Mouse (Mus musculus) midbrain, embryonic 15.5 days (tissue): ENCODE measurements around the gene Traf3. TPM values are rescaled to one million over a fixed set of nuclear protein-coding genes. Genes with fewer than 3 reads are reported as not detected.

ENCODE experiments used
- ATAC-seq: fragments of 200-750 bp; cut with Nextera tagmentation; replicated peaks from 2 replicates; pipeline ENCODE4 v1.8.0; 2017; ENCODE audit warnings: moderate TSS enrichment
- H3K27ac ChIP-seq: fragments of 300-500 bp; sonication (generic); 2 replicates; pipeline ENCODE4 v1.5.1; 2015; ENCODE audit warnings: mild to moderate bottlenecking, inconsistent platforms
- H3K27me3 ChIP-seq: fragments of 300-500 bp; sonication (generic); replicated peaks from 2 replicates; pipeline ENCODE4 v1.6.1; 2015; ENCODE audit warnings: inconsistent platforms
- H3K36me3 ChIP-seq: fragments of 300-500 bp; sonication (generic); replicated peaks from 2 replicates; pipeline ENCODE4 v1.6.1; 2015; ENCODE audit warnings: inconsistent platforms
- H3K4me1 ChIP-seq: fragments of 300-500 bp; sonication (generic); 2 replicates; pipeline ENCODE4 v1.6.1; 2015; ENCODE audit warnings: inconsistent platforms
- H3K4me2 ChIP-seq: fragments of 300-500 bp; sonication (generic); 2 replicates; pipeline ENCODE4 v1.6.1; 2015; ENCODE audit warnings: inconsistent platforms, mild to moderate bottlenecking, moderate library complexity
- H3K4me3 ChIP-seq: fragments of 300-500 bp; sonication (generic); 2 replicates; pipeline ENCODE4 v1.5.1; 2015; ENCODE audit warnings: mild to moderate bottlenecking, inconsistent platforms
- H3K9ac ChIP-seq: fragments of 300-500 bp; sonication (generic); 2 replicates; pipeline ENCODE4 v1.6.1; 2015; ENCODE audit warnings: mild to moderate bottlenecking, inconsistent platforms
- H3K9me3 ChIP-seq: fragments of 300-500 bp; sonication (generic); 2 replicates; pipeline ENCODE4 v1.6.1; 2016; ENCODE audit warnings: inconsistent platforms
- WGBS: fragments of 180-500 bp; shearing (Covaris S2); methylation state at CpG from one replicate; pipeline ENCODE4 v1.1.7; 2015; ENCODE audit warnings: mixed read lengths; 5-methylcytosine and 5-hydroxymethylcytosine counted together
- polyA plus RNA-seq: library from polyadenylated mRNA; unstranded; fragments of >200 nt; fragmentation: Nextera tagmentation; extraction: Ambion mirVana; gene quantifications from 2 replicates; pipeline ENCODE4 v1.2.1, GENCODE M21; 2015

The Traf3 gene
- polyA plus RNA-seq, 1 experiment from 2014 or later, result 20.8 TPM

DNA sequence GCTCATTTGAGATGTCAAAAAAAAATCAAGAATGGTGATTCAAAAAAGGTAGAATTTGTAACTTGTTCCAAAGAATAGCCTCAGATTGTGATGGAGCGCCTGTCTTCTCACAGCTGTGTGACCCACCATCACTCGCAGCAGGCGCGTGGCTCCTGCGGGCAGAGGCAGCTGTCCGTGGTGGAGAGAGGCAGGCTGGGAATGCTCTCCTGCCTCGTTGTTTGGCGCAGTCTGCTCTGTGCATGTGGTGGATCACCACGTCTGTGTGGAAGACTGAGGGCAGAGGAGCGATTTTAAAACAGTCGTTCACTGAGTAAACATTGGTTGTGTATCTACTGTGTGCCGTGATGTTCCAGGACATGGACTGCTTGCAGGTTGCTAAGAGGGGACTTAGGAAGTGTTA, 77.6 kb downstream of the Traf3 start:
- WGBS, result 93% methylated on average over 12 of the region's 12 CpGs
- ATAC-seq, result no peak
- peaks cover 4% of the 10 kb centered on the region; the same call in 1 of the 2 replicates for H3K36me3 ChIP-seq
- no peaks in the 10 kb centered on the region for H3K4me1 ChIP-seq
- no peak overlapping the region for H3K27ac ChIP-seq
- no peak overlapping the region for H3K4me3 ChIP-seq
- H3K4me2 ChIP-seq, result no peak overlapping the region
- H3K27me3 ChIP-seq, result no peaks in the 10 kb centered on the region
- no peak overlapping the region for H3K9ac ChIP-seq
- no peaks in the 10 kb centered on the region for H3K9me3 ChIP-seq

DNA sequence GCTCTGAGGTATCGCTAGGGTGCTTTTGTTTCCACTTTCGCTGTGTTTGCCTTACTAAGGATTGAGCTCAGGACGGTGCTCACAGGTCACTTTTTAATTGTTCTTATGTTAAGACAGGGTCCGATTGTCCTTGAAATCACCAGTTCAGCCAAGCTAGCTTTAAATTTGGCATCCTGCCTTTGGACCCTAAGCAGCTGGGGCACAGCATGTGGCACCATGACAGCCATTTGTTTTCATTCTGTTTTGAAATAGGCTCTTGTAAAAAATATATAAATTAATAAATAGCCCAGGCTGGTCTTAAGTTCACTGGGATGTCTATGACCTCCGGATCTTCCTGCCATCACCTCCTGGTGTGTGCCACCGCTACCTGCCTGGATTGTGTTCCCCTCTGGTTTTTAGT, 78.9 kb downstream of the Traf3 start:
- no peak overlapping the region for H3K9ac ChIP-seq
- H3K9me3 ChIP-seq, result no peaks in the 10 kb centered on the region
- H3K27me3 ChIP-seq, result no peaks in the 10 kb centered on the region
- H3K4me2 ChIP-seq, result no peak overlapping the region
- no peaks in the 10 kb centered on the region for H3K4me1 ChIP-seq
- no peak overlapping the region for H3K4me3 ChIP-seq
- ATAC-seq, result no peak
- peaks cover 4% of the 10 kb centered on the region; the same call in 1 of the 2 replicates for H3K36me3 ChIP-seq
- no peak overlapping the region for H3K27ac ChIP-seq
- WGBS, result 73% methylated on average over 6 of the region's 6 CpGs

GRCm38 (mm10) chr12:111246808-111247464, 80.8 kb downstream of the Traf3 start:
- Histone ChIP-seq H3K4me2 (no peak overlapping the region), H3K27ac (no peak overlapping the region), H3K4me3 (no peak overlapping the region), H3K9me3 (no peaks in the 10 kb centered on the region), H3K4me1 (no peaks in the 10 kb centered on the region), H3K9ac (no peak overlapping the region), H3K27me3 (no peaks in the 10 kb centered on the region), H3K36me3 (peaks cover 4% of the 10 kb centered on the region; the same call in 1 of the 2 replicates)
- ATAC-seq, result no peak
- 95% methylated on average over 9 of the region's 9 CpGs for WGBS

DNA sequence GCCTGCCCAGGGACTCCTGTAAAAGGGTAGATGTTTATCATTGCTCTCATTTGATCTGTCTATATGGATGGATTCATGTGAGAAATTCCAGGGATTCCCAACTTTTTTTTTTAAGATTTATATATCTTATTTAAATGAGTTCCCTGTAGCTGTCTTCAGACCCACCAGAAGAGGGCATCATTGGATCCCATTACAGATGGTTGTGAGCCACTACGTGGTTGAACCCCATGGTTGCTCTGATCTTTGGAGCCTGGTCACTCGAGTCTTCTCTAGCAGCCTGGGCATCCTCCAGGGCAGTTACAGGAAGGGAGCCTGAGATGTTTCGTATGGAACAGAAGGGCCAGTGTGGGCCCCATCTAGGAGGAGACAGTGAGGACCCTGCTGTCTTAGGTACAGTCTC, 82.9 kb downstream of the Traf3 start:
- Histone ChIP-seq H3K27ac (no peak overlapping the region), H3K27me3 (no peaks in the 10 kb centered on the region), H3K4me3 (no peak overlapping the region), H3K36me3 (no peaks in the 10 kb centered on the region), H3K9me3 (no peaks in the 10 kb centered on the region), H3K4me2 (no peak overlapping the region), H3K4me1 (no peaks in the 10 kb centered on the region), H3K9ac (no peak overlapping the region)
- ATAC-seq, result no peak
- 54% methylated on average over 3 of the region's 3 CpGs for WGBS

GRCm38 (mm10) chr12:111250116-111250515, 83.9 kb downstream of the Traf3 start:
- no peak for ATAC-seq
- 82% methylated on average over 8 of the region's 8 CpGs for WGBS

GRCm38 (mm10) chr12:111251227-111251626, 85.1 kb downstream of the Traf3 start:
- Histone ChIP-seq H3K4me3 (no peak overlapping the region), H3K36me3 (peaks cover 3% of the 10 kb centered on the region), H3K4me1 (no peaks in the 10 kb centered on the region), H3K27me3 (no peaks in the 10 kb centered on the region), H3K9me3 (no peaks in the 10 kb centered on the region), H3K27ac (no peak overlapping the region), H3K9ac (no peak overlapping the region), H3K4me2 (no peak overlapping the region)
- ATAC-seq, result no peak
- WGBS, result 65% methylated on average over 9 of the region's 9 CpGs

More at GRCm38 (mm10) chr12:111250116-111250515, 83.9 kb downstream of the Traf3 start:
- no peak overlapping the region for H3K4me2 ChIP-seq
- no peaks in the 10 kb centered on the region for H3K27me3 ChIP-seq
- no peaks in the 10 kb centered on the region for H3K4me1 ChIP-seq
- H3K9me3 ChIP-seq, result no peaks in the 10 kb centered on the region
- no peak overlapping the region for H3K27ac ChIP-seq
- no peaks in the 10 kb centered on the region for H3K36me3 ChIP-seq
- H3K9ac ChIP-seq, result no peak overlapping the region
- no peak overlapping the region for H3K4me3 ChIP-seq

DNA sequence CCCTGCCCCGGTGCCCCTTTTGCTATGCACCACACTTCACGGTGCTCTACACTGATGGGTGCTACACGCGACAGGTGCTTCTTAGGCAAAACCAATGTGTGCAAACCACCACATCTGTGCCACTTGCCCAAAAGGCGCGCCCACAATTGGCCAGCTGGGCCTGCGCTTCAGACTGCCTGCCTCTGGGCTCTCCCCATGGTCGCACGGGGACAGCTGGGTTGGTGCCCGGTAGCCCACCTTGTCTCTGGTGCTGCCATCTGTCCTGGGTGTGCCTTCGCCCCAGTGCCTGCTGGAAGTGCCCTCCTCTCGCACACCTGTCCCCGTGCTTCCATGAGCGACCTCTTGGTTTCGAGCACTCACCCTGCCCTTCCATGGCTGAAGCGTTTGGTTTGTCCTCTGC, 97.5 kb downstream of the Traf3 start:
- H3K4me3 ChIP-seq, result no peak overlapping the region
- ATAC-seq, result no peak
- H3K4me1 ChIP-seq, result no peaks in the 10 kb centered on the region
- no peak overlapping the region for H3K27ac ChIP-seq
- WGBS, result 97% methylated on average over 16 of the region's 16 CpGs
- peaks cover 12% of the 10 kb centered on the region for H3K36me3 ChIP-seq
- no peaks in the 10 kb centered on the region for H3K9me3 ChIP-seq
- no peaks in the 10 kb centered on the region for H3K27me3 ChIP-seq
- H3K4me2 ChIP-seq, result no peak overlapping the region
- no peak overlapping the region for H3K9ac ChIP-seq

DNA sequence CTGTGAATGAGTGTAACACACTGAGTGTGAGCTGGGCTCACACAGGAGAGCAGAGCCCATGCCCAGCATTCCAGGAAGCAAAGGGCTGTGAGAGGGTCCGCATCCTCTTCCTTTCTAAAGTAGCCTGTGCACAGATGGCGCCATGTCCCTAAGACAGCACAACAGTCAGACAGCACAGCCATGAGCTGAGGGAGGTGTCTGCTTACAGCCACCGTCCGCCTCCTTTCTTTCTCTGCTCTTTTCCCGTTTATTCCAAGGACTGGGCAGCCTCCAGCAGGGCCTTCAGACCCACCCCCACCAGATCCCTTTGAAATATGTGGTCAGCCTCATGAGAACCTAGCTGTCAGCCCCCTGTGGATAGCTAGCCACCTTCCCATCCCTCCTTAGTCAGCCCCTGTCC, 99.0 kb downstream of the Traf3 start:
- H3K27ac ChIP-seq, result no peak overlapping the region
- no peak overlapping the region for H3K9ac ChIP-seq
- H3K27me3 ChIP-seq, result peaks cover 9% of the 10 kb centered on the region
- WGBS, result 63% methylated on average over 5 of the region's 5 CpGs
- no peak for ATAC-seq
- H3K4me2 ChIP-seq, result no peak overlapping the region
- H3K4me3 ChIP-seq, result no peak overlapping the region
- H3K9me3 ChIP-seq, result no peaks in the 10 kb centered on the region
- no peaks in the 10 kb centered on the region for H3K4me1 ChIP-seq
- peaks cover 12% of the 10 kb centered on the region; the same call in 1 of the 2 replicates for H3K36me3 ChIP-seq

DNA sequence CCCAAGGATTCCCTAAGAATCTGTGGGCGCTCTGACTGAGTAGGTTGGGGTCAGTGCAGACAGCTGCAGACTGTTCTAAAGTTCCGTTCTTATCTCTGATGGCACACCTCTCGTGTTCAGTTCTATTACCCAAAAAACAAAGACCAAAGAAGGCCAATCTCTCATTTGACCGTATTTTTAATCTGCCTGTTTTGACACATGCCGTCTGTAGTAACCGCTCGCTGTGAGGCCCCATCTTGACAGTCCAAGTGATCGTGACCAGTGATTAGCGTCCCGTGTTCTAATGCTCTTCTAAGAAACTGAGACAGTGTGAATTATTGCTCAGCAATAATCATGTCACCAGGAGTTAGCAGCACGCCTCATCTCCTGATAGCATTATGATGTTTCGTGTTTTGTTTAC, 100.4 kb downstream of the Traf3 start:
- Histone ChIP-seq H3K4me2 (no peak overlapping the region), H3K27me3 (peaks cover 23% of the 10 kb centered on the region), H3K4me3 (no peak overlapping the region), H3K4me1 (no peaks in the 10 kb centered on the region), H3K9ac (no peak overlapping the region), H3K9me3 (no peaks in the 10 kb centered on the region), H3K36me3 (peaks cover 7% of the 10 kb centered on the region; the same call in 1 of the 2 replicates), H3K27ac (no peak overlapping the region)
- ATAC-seq, result no peak
- 67% methylated on average over 12 of the region's 12 CpGs for WGBS

- no peak for ATAC-seq
- Histone ChIP-seq H3K4me1 (no peaks in the 10 kb centered on the region), H3K27me3 (peaks cover 35% of the 10 kb centered on the region), H3K36me3 (peaks cover 5% of the 10 kb centered on the region; the same call in 1 of the 2 replicates), H3K9ac (no peak overlapping the region), H3K9me3 (no peaks in the 10 kb centered on the region), H3K27ac (no peak overlapping the region), H3K4me2 (no peak overlapping the region), H3K4me3 (no peak overlapping the region)
- 74% methylated on average over 4 of the region's 4 CpGs for WGBS
Measured at GRCm38 (mm10) chr12:111267673-111268325, 101.6 kb downstream of the Traf3 start.

DNA sequence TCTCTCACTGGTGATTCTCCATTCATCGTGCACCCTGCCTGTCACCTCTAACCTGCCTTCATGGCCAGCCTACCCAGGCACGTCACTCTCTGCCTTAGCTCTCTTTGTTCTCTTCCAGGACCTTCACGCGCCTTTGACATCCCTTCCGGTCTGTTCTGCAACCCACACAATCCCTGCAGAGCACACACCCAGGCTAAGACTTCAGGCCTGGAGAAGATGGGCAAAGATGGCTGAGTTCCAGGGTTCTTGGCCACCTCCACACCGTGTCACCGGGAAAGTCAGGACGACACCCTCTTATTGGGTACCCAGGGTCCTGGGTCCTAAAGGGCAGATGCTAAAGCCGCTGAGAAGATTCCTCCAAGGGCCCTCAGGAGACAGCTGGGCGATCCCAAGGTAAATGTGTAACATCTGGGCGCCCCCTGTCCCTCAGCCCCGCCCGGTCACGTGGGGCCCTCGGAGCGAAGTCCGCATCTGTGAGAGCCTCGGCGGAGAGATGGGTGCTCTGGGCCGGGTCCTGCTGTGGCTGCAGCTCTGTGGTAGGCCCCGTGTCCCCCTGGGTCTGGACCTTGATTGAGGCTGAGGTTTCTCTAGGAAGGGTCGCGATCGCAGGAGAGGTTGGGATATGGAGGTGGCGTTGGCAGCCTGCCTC, 104.6 kb downstream of the Traf3 start, which contains the start of gene Amn:
Amn (plus strand) TSS at position 467 of the 649 bp plus-strand sequence.
- 38% methylated on average over 25 of the region's 25 CpGs for WGBS
- no peak within 1 kb of the TSS for H3K4me3 ChIP-seq
- no peak for ATAC-seq

DNA sequence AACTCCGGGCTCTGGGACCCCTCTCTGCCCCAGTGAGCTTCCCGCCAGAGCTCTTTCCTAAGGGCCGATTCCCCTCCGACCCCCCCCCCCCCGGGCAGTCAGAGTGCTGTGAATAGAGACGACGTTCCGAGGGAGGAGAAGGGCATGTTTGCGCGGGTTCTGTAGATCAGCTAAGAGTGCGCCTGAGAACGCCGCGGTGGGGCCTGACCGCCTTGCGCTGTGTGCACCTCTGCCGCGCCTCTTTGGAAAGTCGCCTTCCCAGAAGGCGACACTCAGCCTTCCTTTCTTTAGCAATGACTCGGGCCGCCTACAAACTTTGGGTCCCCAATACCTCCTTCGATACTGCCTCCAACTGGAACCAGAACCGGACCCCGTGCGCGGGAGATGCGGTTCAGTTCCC, 105.2 kb downstream of the Traf3 start:
- Histone ChIP-seq H3K4me1 (peaks cover 21% of the 10 kb centered on the region), H3K4me2 (no peak overlapping the region), H3K9ac (no peak overlapping the region), H3K36me3 (no peaks in the 10 kb centered on the region), H3K4me3 (no peak overlapping the region), H3K27me3 (peaks cover 71% of the 10 kb centered on the region), H3K27ac (no peak overlapping the region), H3K9me3 (no peaks in the 10 kb centered on the region)
- no peak for ATAC-seq
- 9% methylated on average over 27 of the region's 28 CpGs for WGBS

More for the DNA sequence above, 104.6 kb downstream of the Traf3 start, which contains the start of gene Amn:
- Histone ChIP-seq H3K9me3 (no peaks in the 10 kb centered on the region), H3K27me3 (peaks cover 64% of the 10 kb centered on the region), H3K4me1 (peaks cover 20% of the 10 kb centered on the region), H3K27ac (no peak within 1 kb of the TSS), H3K36me3 (no peaks in the 10 kb centered on the region), H3K4me2 (no peak within 1 kb of the TSS), H3K9ac (no peak within 1 kb of the TSS)
